8 mouse cellular contexts compared by ENCODE assay signal in the genomic region with DNA sequence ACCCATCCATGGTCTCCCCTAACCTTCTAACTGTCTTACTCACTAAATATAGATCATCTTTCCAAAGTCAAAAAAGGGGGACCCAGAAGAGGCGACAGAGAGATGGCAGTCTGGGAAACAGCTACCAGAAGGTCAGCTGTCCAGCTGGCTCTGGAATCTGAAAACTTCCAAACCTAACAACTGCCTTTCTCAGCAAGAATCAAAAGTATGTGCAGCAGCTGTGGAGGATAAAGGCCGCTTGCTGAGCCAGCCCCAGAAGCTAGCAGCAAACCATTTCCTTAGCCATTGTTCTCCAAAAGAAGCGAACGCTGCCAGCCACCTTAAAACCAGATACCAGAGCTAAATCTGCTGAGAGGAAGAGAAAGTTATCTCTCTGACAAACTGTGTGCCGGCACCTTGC. TPM values are rescaled to one million over a fixed set of nuclear protein-coding genes. Genes with fewer than 3 reads are reported as not detected.
DNase-seq lines count a peak whose midpoint lies in the region; ATAC-seq and TF ChIP-seq lines count a peak whose summit lies in the region.

No protein-coding gene starts in this region.

- H3K4me2 ChIP-seq in forebrain, embryonic 13.5 days: no peak overlapping the region
- H3K4me2 ChIP-seq in lung, postnatal 0 days (replicated peaks; ENCODE audit: low read depth, low read length): 0 out of 2 replicates have a peak overlapping the region, but pooled peaks have one; percentile 11

- no peak overlapping the region for H3K9ac ChIP-seq in forebrain, embryonic 13.5 days
- H3K9ac ChIP-seq in lung, postnatal 0 days (replicated peaks; ENCODE audit: low read depth): no peak overlapping the region

- TF ChIP-seq EP300 in lung, postnatal 0 days (IDR thresholded peaks at IDR 0.05): no peak; the same call in 1 of the 2 replicates

- no peak for TF ChIP-seq CTCF in lung, postnatal 0 days (IDR thresholded peaks at IDR 0.05)

- intact Hi-C loops in heart, postnatal 10 days (cut with DNase I): no loop called here

- no peaks in the 10 kb centered on the region for H3K9me3 ChIP-seq in forebrain, embryonic 10.5 days
- no peaks in the 10 kb centered on the region for H3K9me3 ChIP-seq in forebrain, embryonic 13.5 days (replicated peaks)
- no peaks in the 10 kb centered on the region for H3K9me3 ChIP-seq in lung, postnatal 0 days (ENCODE audit: low read length)

- H3K27me3 ChIP-seq in forebrain, embryonic 10.5 days (ENCODE audit: poor library complexity, severe bottlenecking): no peaks in the 10 kb centered on the region
- no peaks in the 10 kb centered on the region for H3K27me3 ChIP-seq in forebrain, embryonic 13.5 days
- no peaks in the 10 kb centered on the region for H3K27me3 ChIP-seq in lung, postnatal 0 days (replicated peaks; ENCODE audit: insufficient read depth, low read length)

- H3K4me3 ChIP-seq in forebrain, embryonic 10.5 days: no peak overlapping the region
- H3K4me3 ChIP-seq in forebrain, embryonic 13.5 days: no peak overlapping the region
- H3K4me3 ChIP-seq in lung, postnatal 0 days (ENCODE audit: low read depth, low read length): no peak overlapping the region; the same call in 1 of the 2 replicates

- peaks cover 17% of the 10 kb centered on the region for H3K36me3 ChIP-seq in forebrain, embryonic 10.5 days (replicated peaks)
- no peaks in the 10 kb centered on the region for H3K36me3 ChIP-seq in forebrain, embryonic 13.5 days (ENCODE audit: poor library complexity, severe bottlenecking)
- H3K36me3 ChIP-seq in lung, postnatal 0 days (ENCODE audit: insufficient read depth, low read length): no peaks in the 10 kb centered on the region

- WGBS in forebrain, embryonic 10.5 days: 4% methylated on average over 5 of the region's 5 CpGs
- WGBS in forebrain, embryonic 13.5 days: 11% methylated on average over 5 of the region's 5 CpGs
- WGBS in lung, postnatal 0 days: 15% methylated on average over 5 of the region's 5 CpGs

- no peak for DNase-seq in forebrain, embryonic 10.5 days (ENCODE audit: extremely low spot score, low spot score)
- DNase-seq in embryo, embryonic 10.5 days (ENCODE audit: low spot score): peak; percentile 55
- DNase-seq in heart, postnatal 10 days: peak; percentile 58 to 67
- DNase-seq in lung, postnatal 0 days (ENCODE audit: low spot score): peak; percentile 89
- no peak for DNase-seq in urinary bladder, postnatal 10 days (ENCODE audit: low spot score)
- no peak for DNase-seq in layer of hippocampus, adult 9-11 months
- DNase-seq in testis, postnatal 10 days (ENCODE audit: low spot score): no peak

- peak overlapping the region; percentile 69 for H3K27ac ChIP-seq in forebrain, embryonic 10.5 days
- no peak overlapping the region for H3K27ac ChIP-seq in forebrain, embryonic 13.5 days
- peak overlapping the region; percentile 88 for H3K27ac ChIP-seq in lung, postnatal 0 days (ENCODE audit: low read length)

- ATAC-seq in forebrain, embryonic 13.5 days: no peak
- ATAC-seq in lung, postnatal 0 days: peak; percentile 51

- H3K4me1 ChIP-seq in forebrain, embryonic 10.5 days: peaks cover 24% of the 10 kb centered on the region
- H3K4me1 ChIP-seq in forebrain, embryonic 13.5 days: peaks cover 25% of the 10 kb centered on the region
- peaks cover 37% of the 10 kb centered on the region; the same call in 1 of the 2 replicates for H3K4me1 ChIP-seq in lung, postnatal 0 days (ENCODE audit: insufficient read depth, low read depth, low read length)

RNA-seq across cellular contexts. Expression of gene Macf1, which starts 59.7 kb away (rescaled TPM):
- 43.8 and 50.2 TPM in 2 replicates for polyA plus RNA-seq in forebrain, embryonic 10.5 days (2016; fragmentation: Nextera tagmentation; extraction: Ambion mirVana)
- polyA plus RNA-seq in forebrain, embryonic 13.5 days (2015; fragmentation: Nextera tagmentation; extraction: Ambion mirVana): 62.6 and 65.9 TPM in 2 replicates
- 100 to 1,000 TPM; 316 to 364 TPM for total RNA-seq in heart, postnatal 10 days (2021)
- 181 and 221 TPM in 2 replicates for polyA plus RNA-seq in lung, postnatal 0 days (2015; fragmentation: Nextera tagmentation; extraction: Ambion mirVana)

Comparison
In these comparisons a context has a peak if more than half of its experiments do, and no peak if none do; other contexts are left out.
1. DNase-seq: peak in embryo, embryonic 10.5 days (single experiment), heart, postnatal 10 days (2 of 2) and lung, postnatal 0 days (single experiment); none in forebrain, embryonic 10.5 days (single experiment), urinary bladder, postnatal 10 days (single experiment), layer of hippocampus, adult 9-11 months (single experiment) and testis, postnatal 10 days (single experiment).